Mouse (Mus musculus): ENCODE results near the gene Lhfpl5. TPM values are rescaled to one million over a fixed set of nuclear protein-coding genes. Genes with fewer than 3 reads are reported as not detected.

The Lhfpl5 gene
- polyA plus RNA-seq, 1 experiment from 2014 or later = 1.7 TPM

GRCm38 (mm10) chr17:28580396-28580795, 5.0 kb downstream of the Lhfpl5 start:
- 4% methylated on average over 9 of the region's 9 CpGs for WGBS
- Histone ChIP-seq H3K4me3 (no peak overlapping the region), H3K9ac (replicated peaks) (no peak overlapping the region), H3K36me3 (no peaks in the 10 kb centered on the region), H3K4me1 (peaks cover 10% of the 10 kb centered on the region), H3K27me3 (0 out of 2 replicates have a peak, but pooled peaks cover 8% of the 10 kb centered on the region), H3K27ac (replicated peaks) (no peak overlapping the region), H3K9me3 (no peaks in the 10 kb centered on the region), H3K4me2 (replicated peaks) (no peak overlapping the region)
- ATAC-seq (ENCODE audit: low FRiP score, low read depth) = no peak

- no peak for ATAC-seq (ENCODE audit: low FRiP score, low read depth)
- Histone ChIP-seq H3K27ac (replicated peaks) (no peak overlapping the region), H3K9me3 (no peaks in the 10 kb centered on the region), H3K4me1 (peaks cover 5% of the 10 kb centered on the region; the same call in 1 of the 2 replicates), H3K4me2 (replicated peaks) (no peak overlapping the region), H3K27me3 (0 out of 2 replicates have a peak, but pooled peaks cover 4% of the 10 kb centered on the region), H3K9ac (replicated peaks) (no peak overlapping the region), H3K4me3 (no peak overlapping the region), H3K36me3 (no peaks in the 10 kb centered on the region)
- WGBS = 57% methylated on average over 2 of the region's 2 CpGs
Observed at GRCm38 (mm10) chr17:28581056-28581455, 5.6 kb downstream of the Lhfpl5 start.

GRCm38 (mm10) chr17:28586509-28586908, 11.1 kb downstream of the Lhfpl5 start:
- no peaks in the 10 kb centered on the region for H3K4me1 ChIP-seq
- H3K36me3 ChIP-seq = peaks cover 44% of the 10 kb centered on the region
- no peak overlapping the region for H3K4me2 ChIP-seq (replicated peaks)
- no peak overlapping the region for H3K27ac ChIP-seq (replicated peaks)
- ATAC-seq (ENCODE audit: low FRiP score, low read depth) = no peak
- H3K27me3 ChIP-seq = no peaks in the 10 kb centered on the region
- H3K4me3 ChIP-seq = no peak overlapping the region
- no peak overlapping the region for H3K9ac ChIP-seq (replicated peaks)
- WGBS = 92% methylated on average over 3 of the region's 3 CpGs
- H3K9me3 ChIP-seq = no peaks in the 10 kb centered on the region

- 91% methylated on average over 2 of the region's 2 CpGs for WGBS
- Histone ChIP-seq H3K27ac (replicated peaks) (no peak overlapping the region), H3K4me2 (replicated peaks) (no peak overlapping the region), H3K36me3 (peaks cover 65% of the 10 kb centered on the region), H3K9ac (replicated peaks) (no peak overlapping the region), H3K9me3 (no peaks in the 10 kb centered on the region), H3K4me1 (no peaks in the 10 kb centered on the region), H3K4me3 (no peak overlapping the region), H3K27me3 (no peaks in the 10 kb centered on the region)
- ATAC-seq (ENCODE audit: low FRiP score, low read depth) = no peak
Observed at GRCm38 (mm10) chr17:28588591-28588990, 13.2 kb downstream of the Lhfpl5 start.

- Histone ChIP-seq H3K4me2 (replicated peaks) (no peak overlapping the region), H3K27ac (replicated peaks) (no peak overlapping the region), H3K9ac (replicated peaks) (no peak overlapping the region), H3K9me3 (no peaks in the 10 kb centered on the region), H3K4me3 (no peak overlapping the region), H3K36me3 (peaks cover 82% of the 10 kb centered on the region), H3K27me3 (no peaks in the 10 kb centered on the region), H3K4me1 (no peaks in the 10 kb centered on the region)
- no peak for ATAC-seq (ENCODE audit: low FRiP score, low read depth)
- WGBS = 89% methylated on average over 3 of the region's 3 CpGs
Observed at GRCm38 (mm10) chr17:28590596-28590995, 15.2 kb downstream of the Lhfpl5 start.

- ATAC-seq (ENCODE audit: low FRiP score, low read depth) = no peak
- Histone ChIP-seq H3K27ac (replicated peaks) (no peak overlapping the region), H3K4me3 (no peak overlapping the region), H3K4me1 (no peaks in the 10 kb centered on the region), H3K36me3 (peaks cover 91% of the 10 kb centered on the region), H3K4me2 (replicated peaks) (no peak overlapping the region), H3K9me3 (no peaks in the 10 kb centered on the region), H3K9ac (replicated peaks) (no peak overlapping the region), H3K27me3 (no peaks in the 10 kb centered on the region)
- WGBS = 95% methylated on average over 5 of the region's 5 CpGs
Observed at GRCm38 (mm10) chr17:28591476-28591875, 16.0 kb downstream of the Lhfpl5 start.

GRCm38 (mm10) chr17:28592998-28593397, 17.6 kb downstream of the Lhfpl5 start:
- H3K4me1 ChIP-seq = no peaks in the 10 kb centered on the region
- no peaks in the 10 kb centered on the region for H3K9me3 ChIP-seq
- no peak overlapping the region for H3K4me2 ChIP-seq (replicated peaks)
- 30% methylated on average over 4 of the region's 4 CpGs for WGBS
- H3K9ac ChIP-seq (replicated peaks) = no peak overlapping the region
- no peak overlapping the region for H3K4me3 ChIP-seq
- H3K27me3 ChIP-seq = no peaks in the 10 kb centered on the region
- H3K27ac ChIP-seq (replicated peaks) = no peak overlapping the region
- peaks cover 94% of the 10 kb centered on the region for H3K36me3 ChIP-seq
- ATAC-seq (ENCODE audit: low FRiP score, low read depth) = no peak

- Histone ChIP-seq H3K4me2 (replicated peaks) (no peak overlapping the region), H3K9ac (replicated peaks) (no peak overlapping the region), H3K9me3 (no peaks in the 10 kb centered on the region), H3K36me3 (peaks cover 92% of the 10 kb centered on the region), H3K27ac (replicated peaks) (no peak overlapping the region; the same call in 1 of the 2 replicates), H3K4me1 (no peaks in the 10 kb centered on the region), H3K4me3 (no peak overlapping the region), H3K27me3 (no peaks in the 10 kb centered on the region)
- 83% methylated on average over 4 of the region's 4 CpGs for WGBS
- no peak for ATAC-seq (ENCODE audit: low FRiP score, low read depth)
Observed at GRCm38 (mm10) chr17:28593965-28594364, 18.5 kb downstream of the Lhfpl5 start.

- Histone ChIP-seq H3K9me3 (no peaks in the 10 kb centered on the region), H3K27ac (replicated peaks) (no peak overlapping the region), H3K36me3 (peaks cover 89% of the 10 kb centered on the region), H3K9ac (replicated peaks) (no peak overlapping the region), H3K4me3 (no peak overlapping the region), H3K4me1 (no peaks in the 10 kb centered on the region), H3K27me3 (no peaks in the 10 kb centered on the region), H3K4me2 (replicated peaks) (no peak overlapping the region)
- no peak for ATAC-seq (ENCODE audit: low FRiP score, low read depth)
- 93% methylated on average over 5 of the region's 5 CpGs for WGBS
Observed at GRCm38 (mm10) chr17:28600780-28601179, 25.3 kb downstream of the Lhfpl5 start.

- no peaks in the 10 kb centered on the region for H3K4me1 ChIP-seq
- 88% methylated on average over 9 of the region's 9 CpGs for WGBS
- no peak overlapping the region for H3K27ac ChIP-seq (replicated peaks)
- no peaks in the 10 kb centered on the region for H3K9me3 ChIP-seq
- H3K27me3 ChIP-seq = no peaks in the 10 kb centered on the region
- no peak overlapping the region for H3K9ac ChIP-seq (replicated peaks)
- no peak overlapping the region for H3K4me3 ChIP-seq
- ATAC-seq (ENCODE audit: low FRiP score, low read depth) = no peak
- no peak overlapping the region for H3K4me2 ChIP-seq (replicated peaks)
- H3K36me3 ChIP-seq = peaks cover 89% of the 10 kb centered on the region
Observed at GRCm38 (mm10) chr17:28601557-28602250, 26.3 kb downstream of the Lhfpl5 start.

- Histone ChIP-seq H3K9ac (replicated peaks) (no peak overlapping the region), H3K4me1 (no peaks in the 10 kb centered on the region), H3K36me3 (peaks cover 38% of the 10 kb centered on the region), H3K27ac (replicated peaks) (no peak overlapping the region), H3K4me3 (no peak overlapping the region), H3K27me3 (no peaks in the 10 kb centered on the region), H3K9me3 (no peaks in the 10 kb centered on the region), H3K4me2 (replicated peaks) (no peak overlapping the region)
- 83% methylated on average over 3 of the region's 3 CpGs for WGBS
- no peak for ATAC-seq (ENCODE audit: low FRiP score, low read depth)
Observed at GRCm38 (mm10) chr17:28609543-28609942, 34.1 kb downstream of the Lhfpl5 start.

GRCm38 (mm10) chr17:28612603-28613002, 37.2 kb downstream of the Lhfpl5 start:
- no peak overlapping the region for H3K4me2 ChIP-seq (replicated peaks)
- H3K36me3 ChIP-seq = peaks cover 21% of the 10 kb centered on the region
- H3K27ac ChIP-seq (replicated peaks) = no peak overlapping the region
- WGBS = 89% methylated on average over 2 of the region's 2 CpGs
- no peak overlapping the region for H3K9ac ChIP-seq (replicated peaks)
- ATAC-seq (ENCODE audit: low FRiP score, low read depth) = no peak
- no peaks in the 10 kb centered on the region for H3K9me3 ChIP-seq
- no peaks in the 10 kb centered on the region for H3K27me3 ChIP-seq
- H3K4me3 ChIP-seq = no peak overlapping the region
- no peaks in the 10 kb centered on the region for H3K4me1 ChIP-seq

- no peak for ATAC-seq (ENCODE audit: low FRiP score, low read depth)
- Histone ChIP-seq H3K9me3 (no peaks in the 10 kb centered on the region), H3K4me1 (peaks cover 2% of the 10 kb centered on the region; the same call in 1 of the 2 replicates), H3K27ac (replicated peaks) (no peak overlapping the region), H3K27me3 (no peaks in the 10 kb centered on the region), H3K36me3 (peaks cover 17% of the 10 kb centered on the region), H3K4me2 (replicated peaks) (no peak overlapping the region), H3K9ac (replicated peaks) (no peak overlapping the region), H3K4me3 (no peak overlapping the region)
- WGBS = 94% methylated on average over 6 of the region's 6 CpGs
Observed at GRCm38 (mm10) chr17:28613096-28613495, 37.7 kb downstream of the Lhfpl5 start.
